Mouse (Mus musculus) inflammation-experienced regulatory T-cells, adult 6 months (primary cell): ENCODE data around the gene Ankmy2. TPM values are rescaled to one million over a fixed set of nuclear protein-coding genes. Genes with fewer than 3 reads are reported as not detected.

Source experiments
- ATAC-seq: one replicate; pipeline ENCODE4 v1.8.0; 2017
- polyA plus RNA-seq, 3 experiments: library from polyadenylated mRNA; unstranded; fragments of 100-300 nt; shearing (Covaris generic); gene quantifications; one replicate each; pipeline ENCODE4 v1.2.1; 2017

The Ankmy2 gene
- polyA plus RNA-seq, 3 experiments from 2014 or later: 37.6 to 51.3 (median 47.3) TPM

- no peak for ATAC-seq
These were observed 7.3 kb downstream of the Ankmy2 start for GRCm38 (mm10) chr12:36164126-36164791.

- no peak for ATAC-seq
These were observed 8.4 kb downstream of the Ankmy2 start for GRCm38 (mm10) chr12:36165299-36165698.

DNA sequence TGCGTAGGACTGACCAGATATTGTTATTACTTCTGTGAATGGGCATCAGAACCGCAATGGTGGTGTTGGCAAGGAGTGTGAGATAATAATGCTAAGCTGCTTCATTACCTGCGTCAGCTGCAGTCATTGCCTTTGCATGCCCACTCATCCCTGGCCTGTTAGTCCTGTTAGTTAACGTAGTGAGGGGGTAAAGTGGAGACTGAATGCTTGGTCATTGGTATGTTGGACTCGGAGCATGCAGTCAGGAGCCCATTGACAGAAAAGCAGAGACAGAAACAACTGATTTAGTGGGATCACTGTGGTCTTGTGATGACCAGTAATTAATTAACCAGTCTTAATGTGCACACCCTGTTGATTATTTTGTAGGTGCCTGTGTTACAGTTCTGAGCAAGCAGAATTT is 20.3 kb downstream of the Ankmy2 start:
- ATAC-seq: no peak

- ATAC-seq: no peak
These were observed 25.7 kb downstream of the Ankmy2 start for GRCm38 (mm10) chr12:36182570-36182969.

DNA sequence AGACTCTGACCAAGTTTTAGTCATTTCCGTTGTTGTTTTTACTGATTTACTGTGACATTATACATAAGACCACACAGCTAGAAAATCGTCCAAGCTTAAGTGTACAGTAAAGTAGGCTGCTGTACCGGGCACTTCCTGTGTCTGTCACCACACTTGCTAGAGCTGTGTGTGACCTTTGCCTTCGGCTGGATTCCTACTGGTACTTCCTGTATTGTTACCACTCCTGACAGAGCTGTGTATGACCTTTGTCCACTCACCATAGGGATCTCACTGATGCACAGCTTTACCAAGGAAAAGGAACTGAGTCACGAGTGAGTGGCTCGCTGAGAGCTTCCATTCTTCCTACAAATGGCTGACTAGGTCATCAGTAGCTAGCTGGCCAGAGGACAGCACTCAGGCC is 30.2 kb downstream of the Ankmy2 start:
- ATAC-seq: no peak

- no peak for ATAC-seq
These were observed 32.7 kb downstream of the Ankmy2 start for GRCm38 (mm10) chr12:36189610-36190009.

DNA sequence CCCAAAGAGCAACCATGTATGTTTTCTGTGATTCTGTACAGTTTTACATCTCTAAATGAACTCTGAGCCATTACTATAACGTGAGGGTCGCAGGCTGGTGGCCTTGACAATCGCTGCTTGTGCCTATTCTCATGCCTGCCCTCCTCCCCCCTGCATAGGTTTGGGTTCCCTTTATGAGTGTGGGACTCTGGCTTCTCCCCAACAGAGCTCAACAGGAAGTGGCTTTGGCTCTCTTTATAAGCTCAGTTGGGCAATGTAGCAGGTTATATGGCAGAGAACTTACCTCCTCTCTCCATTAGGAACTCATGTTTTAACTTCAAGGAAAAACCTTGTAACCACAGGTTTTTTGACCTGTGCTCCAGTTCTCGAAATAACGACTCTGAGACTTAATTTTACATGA is 33.4 kb downstream of the Ankmy2 start:
- peak; percentile 80 for ATAC-seq

- ATAC-seq: no peak
These were observed 38.1 kb downstream of the Ankmy2 start for GRCm38 (mm10) chr12:36194976-36195375.

GRCm38 (mm10) chr12:36205579-36206119 is 48.7 kb downstream of the Ankmy2 start:
- ATAC-seq: peak; percentile 53

GRCm38 (mm10) chr12:36207072-36207799 is 50.3 kb downstream of the Ankmy2 start:
- no peak for ATAC-seq

GRCm38 (mm10) chr12:36207800-36208148 is 50.9 kb downstream of the Ankmy2 start:
- no peak for ATAC-seq

DNA sequence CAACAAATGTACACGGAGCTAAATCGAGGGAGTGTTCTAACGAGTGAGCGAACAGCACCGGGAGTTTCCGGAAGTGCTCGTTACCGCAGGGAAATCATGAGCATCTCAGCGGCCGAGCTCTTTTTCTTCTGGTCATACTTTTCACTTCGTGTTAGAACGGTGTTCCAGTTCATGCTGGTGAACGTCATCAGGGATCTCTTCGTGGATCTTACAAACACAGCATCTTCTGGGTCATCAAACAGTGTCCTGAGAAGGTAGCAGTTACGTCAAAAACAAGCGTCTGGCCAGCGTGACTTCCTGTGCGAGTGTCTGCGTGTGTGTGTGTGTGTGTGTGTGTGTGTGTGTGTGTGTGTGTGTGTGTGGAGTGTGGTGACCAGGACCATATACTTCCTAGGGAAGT is 51.5 kb downstream of the Ankmy2 start:
- ATAC-seq: peak; percentile 43

GRCm38 (mm10) chr12:36210096-36210495 is 53.2 kb downstream of the Ankmy2 start:
- ATAC-seq: no peak

- peak; percentile 5 for ATAC-seq
These were observed 57.7 kb downstream of the Ankmy2 start for GRCm38 (mm10) chr12:36214389-36215148.

GRCm38 (mm10) chr12:36215149-36215480 is 58.2 kb downstream of the Ankmy2 start:
- ATAC-seq: peak; percentile 54

GRCm38 (mm10) chr12:36216230-36216629 is 59.3 kb downstream of the Ankmy2 start:
- peak; percentile 10 for ATAC-seq

GRCm38 (mm10) chr12:36216905-36217304 is 60.0 kb downstream of the Ankmy2 start:
- peak; percentile 84 for ATAC-seq

GRCm38 (mm10) chr12:36224392-36224791 is 67.5 kb downstream of the Ankmy2 start:
- no peak for ATAC-seq

- ATAC-seq: no peak
These were observed 74.5 kb downstream of the Ankmy2 start for GRCm38 (mm10) chr12:36231386-36231785.

- ATAC-seq: peak; percentile 46
These were observed 84.3 kb downstream of the Ankmy2 start for GRCm38 (mm10) chr12:36241171-36241570.
